20 mouse cellular contexts compared by ENCODE assay signal in the genomic region with DNA sequence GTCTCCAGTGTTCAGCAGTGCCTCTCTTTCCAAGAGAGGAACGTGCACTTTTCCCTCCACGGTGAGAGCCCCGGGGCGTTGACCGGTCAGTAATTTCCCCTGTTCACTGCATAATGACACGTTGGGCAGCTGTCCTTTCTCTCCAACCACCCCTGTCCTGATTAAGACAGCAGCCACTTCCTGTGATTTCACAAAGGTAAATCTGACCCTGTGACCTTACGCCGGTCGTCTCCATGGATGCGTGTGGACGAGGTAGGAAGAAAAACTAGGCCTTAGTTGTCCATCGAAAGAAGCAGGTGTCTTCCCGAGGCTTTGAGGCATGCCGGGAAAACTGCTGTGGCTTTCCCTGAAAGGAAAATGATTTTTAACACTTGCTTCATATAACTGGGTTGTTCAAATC. TPM values are rescaled to one million over a fixed set of nuclear protein-coding genes. Genes with fewer than 3 reads are reported as not detected.
"Had no signal": no experiment of that assay in that cellular context is flagged by ENCODE, and none has a peak within 500 bp of the region (broad histone marks: within the 10 kb centered on the region; RNA-seq: fewer than 3 reads in every experiment).

No protein-coding gene starts in this region.

- H3K36me3 ChIP-seq: liver, embryonic 13.5 days; liver, embryonic 15.5 days; lung, embryonic 15.5 days; midbrain, embryonic 10.5 days; midbrain, embryonic 13.5 days; midbrain, embryonic 15.5 days; neural tube, embryonic 13.5 days; neural tube, embryonic 15.5 days; stomach, embryonic 15.5 days had no signal

- H3K4me3 ChIP-seq: liver, embryonic 13.5 days; liver, embryonic 15.5 days; lung, embryonic 15.5 days; midbrain, embryonic 10.5 days; midbrain, embryonic 13.5 days; midbrain, embryonic 15.5 days; myocyte; neural tube, embryonic 13.5 days; neural tube, embryonic 15.5 days; stomach, embryonic 15.5 days had no signal

- ATAC-seq: liver, postnatal 0 days; lung, postnatal 0 days; midbrain, embryonic 13.5 days; midbrain, embryonic 15.5 days had no signal

- DNase-seq: liver, embryonic 13.5 days; liver, postnatal 0 days; lung, adult 2 months; lung, postnatal 14 days; lung, postnatal 36 days; right cerebral cortex, postnatal 14 days; thymus, adult 2 months; thymus, postnatal 25 days; thymus, postnatal 4 days had no signal

- H3K27me3 ChIP-seq: lung, embryonic 15.5 days; neural tube, embryonic 13.5 days; neural tube, embryonic 15.5 days; stomach, embryonic 15.5 days had no signal

- H3K9ac ChIP-seq: liver, embryonic 13.5 days; liver, embryonic 15.5 days; liver, postnatal 0 days; lung, embryonic 15.5 days; midbrain, embryonic 13.5 days; midbrain, embryonic 15.5 days; neural tube, embryonic 13.5 days; neural tube, embryonic 15.5 days; stomach, embryonic 15.5 days had no signal

- H3K4me2 ChIP-seq: liver, embryonic 13.5 days; liver, embryonic 15.5 days; lung, embryonic 15.5 days; midbrain, embryonic 13.5 days; midbrain, embryonic 15.5 days; neural tube, embryonic 13.5 days; neural tube, embryonic 15.5 days; stomach, embryonic 15.5 days had no signal

- H3K9me3 ChIP-seq: liver, embryonic 13.5 days; liver, embryonic 15.5 days; lung, embryonic 15.5 days; midbrain, embryonic 10.5 days; midbrain, embryonic 13.5 days; midbrain, embryonic 15.5 days; neural tube, embryonic 13.5 days; neural tube, embryonic 15.5 days; stomach, embryonic 15.5 days had no signal

- H3K27ac ChIP-seq: liver, embryonic 13.5 days; liver, embryonic 15.5 days; lung, embryonic 15.5 days; macrophage; midbrain, embryonic 10.5 days; midbrain, embryonic 13.5 days; midbrain, embryonic 15.5 days; neural tube, embryonic 13.5 days; neural tube, embryonic 15.5 days; stomach, embryonic 15.5 days had no signal

- H3K4me1 ChIP-seq: liver, embryonic 13.5 days; liver, embryonic 15.5 days; midbrain, embryonic 13.5 days; midbrain, embryonic 15.5 days; neural tube, embryonic 13.5 days; neural tube, embryonic 15.5 days; stomach, embryonic 15.5 days had no signal

RNA-seq across cellular contexts. Expression of a gene that starts 20.3 kb away (rescaled TPM):
- polyA plus RNA-seq: liver, embryonic 13.5 days; liver, embryonic 15.5 days; liver, postnatal 0 days; myocyte had no signal

RNA-seq across cellular contexts. Expression of a gene that starts 58.5 kb away (rescaled TPM):
- polyA plus RNA-seq: macrophage had no signal
